Mouse (Mus musculus) midbrain, embryonic 13.5 days (tissue): Measurements from ENCODE around the gene Gm10134. TPM values are rescaled to one million over a fixed set of nuclear protein-coding genes. Genes with fewer than 3 reads are reported as not detected.

Experiments
- ATAC-seq: fragments of 200-750 bp; cut with Nextera tagmentation; 2 replicates; pipeline ENCODE4 v1.8.0; 2017; ENCODE audit warnings: mild to moderate bottlenecking, moderate TSS enrichment, moderate library complexity
- H3K27ac ChIP-seq: fragments of 300-500 bp; sonication (generic); 2 replicates; pipeline ENCODE4 v1.5.1; 2015; ENCODE audit warnings: inconsistent platforms, mild to moderate bottlenecking, moderate library complexity
- H3K27me3 ChIP-seq: fragments of 300-500 bp; sonication (generic); 2 replicates; pipeline ENCODE4 v1.6.1; 2015; ENCODE audit warnings: mild to moderate bottlenecking, inconsistent platforms
- H3K36me3 ChIP-seq: fragments of 300-500 bp; sonication (generic); 2 replicates; pipeline ENCODE4 v1.6.1; 2015; ENCODE audit warnings: mild to moderate bottlenecking, inconsistent platforms
- H3K4me1 ChIP-seq: fragments of 300-500 bp; sonication (generic); replicated peaks from 2 replicates; pipeline ENCODE4 v1.6.1; 2015; ENCODE audit warnings: inconsistent platforms
- H3K4me2 ChIP-seq: fragments of 300-500 bp; sonication (generic); replicated peaks from 2 replicates; pipeline ENCODE4 v1.6.1; 2015; ENCODE audit warnings: moderate library complexity, mild to moderate bottlenecking, inconsistent platforms
- H3K4me3 ChIP-seq: fragments of 300-500 bp; sonication (generic); replicated peaks from 2 replicates; pipeline ENCODE4 v1.5.1; 2015; ENCODE audit warnings: mild to moderate bottlenecking, inconsistent platforms
- H3K9ac ChIP-seq: fragments of 300-500 bp; sonication (generic); replicated peaks from 2 replicates; pipeline ENCODE4 v1.6.1; 2015; ENCODE audit warnings: mild to moderate bottlenecking, inconsistent platforms
- H3K9me3 ChIP-seq: fragments of 300-500 bp; sonication (generic); 2 replicates; pipeline ENCODE4 v1.6.1; 2016; ENCODE audit warnings: mild to moderate bottlenecking, inconsistent platforms
- WGBS: fragments of 180-500 bp; shearing (Covaris S2); methylation state at CpG from one replicate; pipeline ENCODE4 v1.1.7; 2015; 5-methylcytosine and 5-hydroxymethylcytosine counted together
- polyA plus RNA-seq: library from polyadenylated mRNA; unstranded; fragments of >200 nt; fragmentation: Nextera tagmentation; extraction: Ambion mirVana; gene quantifications from 2 replicates; pipeline ENCODE4 v1.2.1, GENCODE M21; 2015

Gm10134 gene
- polyA plus RNA-seq, 1 experiment from 2014 or later, result 1.0 TPM

DNA sequence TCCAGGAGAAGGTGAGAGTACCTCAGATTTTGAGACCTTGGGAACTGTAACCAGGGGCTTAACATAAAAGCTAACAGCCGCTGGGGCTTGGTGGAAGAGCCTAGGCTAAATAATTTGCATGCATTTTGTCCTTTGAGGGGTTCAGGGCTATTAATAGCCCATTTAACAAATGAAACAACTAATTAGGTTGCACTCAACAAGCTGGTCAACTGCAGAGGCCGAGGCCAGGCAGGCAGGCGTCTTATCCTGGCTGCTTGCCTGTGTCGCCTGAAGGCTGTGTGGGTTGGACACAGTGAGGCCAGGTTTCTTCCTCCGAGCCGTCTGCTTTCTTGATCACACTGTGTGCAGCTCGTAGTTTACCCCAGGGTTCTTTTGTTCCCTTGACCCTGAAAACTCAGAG, 29.8 kb downstream of the Gm10134 start:
- no peak for ATAC-seq
- 35% methylated on average over 7 of the region's 7 CpGs for WGBS

DNA sequence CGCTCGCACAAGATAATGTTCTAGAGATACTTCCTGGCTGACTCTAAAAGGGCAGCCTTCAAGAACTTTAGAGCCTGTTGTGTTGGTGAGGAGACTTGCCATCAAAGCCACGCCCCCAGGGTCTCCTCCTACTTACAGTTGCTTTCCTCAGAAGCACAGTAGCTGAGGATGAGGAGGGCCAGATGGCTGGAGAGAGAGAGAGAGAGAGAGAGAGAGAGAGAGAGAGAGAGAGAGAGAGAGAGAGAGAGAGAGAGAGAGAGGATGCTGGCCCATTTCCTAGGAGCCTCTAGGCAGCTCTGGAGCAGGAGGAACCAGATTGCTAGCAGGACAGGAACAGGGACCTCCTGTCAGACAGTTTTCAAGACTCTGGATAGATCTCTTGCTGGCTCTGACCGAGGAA, 30.3 kb downstream of the Gm10134 start:
- H3K4me3 ChIP-seq, result no peak overlapping the region
- H3K36me3 ChIP-seq, result peaks cover under 1% of the 10 kb centered on the region; the same call in 1 of the 2 replicates
- peaks cover 97% of the 10 kb centered on the region for H3K4me1 ChIP-seq
- 0 out of 2 replicates have a peak overlapping the region, but pooled peaks have one; percentile 75 for H3K4me2 ChIP-seq
- H3K9me3 ChIP-seq, result no peaks in the 10 kb centered on the region
- H3K27me3 ChIP-seq, result no peaks in the 10 kb centered on the region
- 82% methylated on average over 4 of the region's 4 CpGs for WGBS
- no peak for ATAC-seq
- H3K27ac ChIP-seq, result peak overlapping the region; percentile 89
- H3K9ac ChIP-seq, result 0 out of 2 replicates have a peak overlapping the region, but pooled peaks have one; percentile 79

More for the DNA sequence above, 29.8 kb downstream of the Gm10134 start:
- peak overlapping the region; percentile 89 for H3K27ac ChIP-seq
- no peaks in the 10 kb centered on the region for H3K27me3 ChIP-seq
- H3K9ac ChIP-seq, result peak overlapping the region; percentile 79
- H3K4me2 ChIP-seq, result peak overlapping the region; percentile 75
- peaks cover 100% of the 10 kb centered on the region for H3K4me1 ChIP-seq
- no peaks in the 10 kb centered on the region for H3K36me3 ChIP-seq
- no peak overlapping the region for H3K4me3 ChIP-seq
- no peaks in the 10 kb centered on the region for H3K9me3 ChIP-seq

DNA sequence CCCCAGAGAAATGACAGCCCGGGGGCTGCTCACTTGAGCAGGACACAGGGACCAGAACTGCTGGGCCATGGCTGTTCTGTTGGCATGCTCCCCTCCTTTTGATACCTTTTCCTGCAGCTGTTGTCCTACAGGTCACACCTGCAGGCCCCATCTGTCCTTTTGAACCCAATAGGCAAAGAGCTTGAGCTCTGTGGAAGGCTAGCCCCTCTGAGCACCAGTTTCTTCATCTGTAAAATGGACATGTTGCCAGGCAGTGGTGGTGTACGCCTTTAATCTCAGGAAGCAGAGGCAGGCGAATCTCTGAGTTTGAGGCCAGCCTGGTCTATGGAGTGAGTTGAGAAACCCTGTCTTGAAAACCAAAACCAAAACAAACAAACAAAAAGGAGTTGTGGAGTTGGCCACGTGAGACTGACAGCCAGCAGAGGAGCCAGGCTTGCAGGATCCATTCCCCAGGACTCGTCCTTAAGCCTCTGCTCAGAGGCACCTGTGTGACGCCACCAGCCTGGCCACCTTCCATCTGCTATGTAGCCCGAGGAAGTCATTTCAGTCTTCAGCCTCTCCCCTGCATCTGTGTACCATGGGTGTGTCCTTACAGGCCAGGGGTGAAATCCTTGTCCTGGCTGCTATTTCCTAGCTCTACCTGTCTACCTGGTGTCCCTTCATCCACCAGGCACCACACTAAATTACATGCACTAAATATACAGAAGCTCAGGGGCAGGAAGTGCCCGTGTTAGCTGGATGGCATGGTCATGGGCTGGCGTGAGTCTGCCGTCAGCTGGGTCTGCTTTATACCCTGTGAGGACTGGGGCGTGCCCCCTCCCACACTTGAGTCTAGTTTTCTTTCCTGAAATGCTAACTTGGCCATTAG, 31.1 kb downstream of the Gm10134 start:
- H3K36me3 ChIP-seq, result peaks cover 9% of the 10 kb centered on the region
- no peak for ATAC-seq
- no peaks in the 10 kb centered on the region for H3K27me3 ChIP-seq
- H3K4me2 ChIP-seq, result 0 out of 2 replicates have a peak overlapping the region, but pooled peaks have one; percentile 9
- H3K4me1 ChIP-seq, result peaks cover 89% of the 10 kb centered on the region
- peak overlapping the region; percentile 82 for H3K27ac ChIP-seq
- H3K9ac ChIP-seq, result peak overlapping the region; percentile 50; the same call in 1 of the 2 replicates
- H3K4me3 ChIP-seq, result no peak overlapping the region
- 70% methylated on average over 11 of the region's 11 CpGs for WGBS
- no peaks in the 10 kb centered on the region for H3K9me3 ChIP-seq

DNA sequence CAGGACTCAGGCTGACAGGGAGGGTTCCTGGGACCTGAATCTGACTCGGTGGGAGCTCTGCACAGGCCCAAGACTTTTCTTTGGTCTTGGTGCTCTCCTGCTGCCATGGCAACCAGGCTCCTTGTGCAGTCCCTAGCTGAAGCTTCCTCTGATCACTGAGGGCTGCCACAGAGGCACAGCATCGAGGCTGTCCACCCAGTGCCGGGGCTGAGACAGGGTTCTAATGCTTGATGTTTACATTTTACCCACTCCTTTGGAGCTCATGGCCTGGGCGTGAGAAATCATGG, 31.7 kb downstream of the Gm10134 start:
- H3K27ac ChIP-seq, result peak overlapping the region; percentile 82
- peak overlapping the region; percentile 9; the same call in 1 of the 2 replicates for H3K4me2 ChIP-seq
- H3K36me3 ChIP-seq, result peaks cover 15% of the 10 kb centered on the region
- no peak overlapping the region for H3K4me3 ChIP-seq
- H3K9ac ChIP-seq, result peak overlapping the region; percentile 50; the same call in 1 of the 2 replicates
- 0 out of 2 replicates have a peak, but pooled peaks have one; percentile 8 for ATAC-seq
- H3K4me1 ChIP-seq, result peaks cover 83% of the 10 kb centered on the region
- 19% methylated on average over 4 of the region's 4 CpGs for WGBS
- H3K9me3 ChIP-seq, result no peaks in the 10 kb centered on the region
- no peaks in the 10 kb centered on the region for H3K27me3 ChIP-seq

DNA sequence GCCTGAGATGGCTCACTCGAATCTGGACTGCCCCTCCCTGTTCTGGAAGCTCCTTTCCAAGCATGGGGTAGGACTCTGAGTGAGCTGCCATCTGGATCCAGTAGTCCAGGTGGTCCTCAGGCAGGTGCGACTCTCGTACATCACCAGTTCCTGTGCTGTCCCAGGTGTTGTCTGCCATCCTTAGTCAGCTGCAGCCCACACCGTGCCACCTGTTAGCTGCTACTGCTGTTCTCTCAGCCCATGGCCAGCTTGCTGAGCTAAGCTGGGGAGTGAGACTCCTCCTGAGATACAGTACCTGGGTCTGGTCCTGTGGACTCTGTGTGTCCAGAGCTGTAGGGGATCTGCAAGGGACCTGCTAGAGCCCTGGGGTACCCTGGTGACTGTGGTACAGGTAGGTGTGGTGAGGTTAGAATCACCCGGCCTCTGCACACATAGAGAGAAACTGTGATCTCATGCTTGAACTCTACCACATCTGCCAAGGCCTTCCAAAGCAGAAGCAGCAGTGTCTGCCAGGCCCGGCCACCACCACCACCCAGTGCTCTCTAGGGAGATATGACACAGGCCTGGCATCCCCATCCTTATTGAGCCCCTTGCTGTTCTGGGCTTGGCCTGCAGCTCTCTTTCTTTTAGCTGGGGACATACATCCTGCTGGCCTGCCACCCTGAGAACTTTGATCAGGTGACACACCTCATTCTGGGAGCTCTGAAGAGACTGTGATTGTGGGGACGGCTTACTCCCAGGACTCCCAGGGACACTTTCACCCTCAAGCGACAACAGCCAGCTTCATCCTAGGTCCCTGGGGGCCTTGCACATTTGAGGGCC, 32.3 kb downstream of the Gm10134 start:
- Histone ChIP-seq H3K4me1 (peaks cover 77% of the 10 kb centered on the region), H3K4me3 (no peak overlapping the region), H3K27me3 (no peaks in the 10 kb centered on the region), H3K36me3 (peaks cover 21% of the 10 kb centered on the region), H3K9ac (peak overlapping the region; percentile 54; the same call in 1 of the 2 replicates), H3K9me3 (no peaks in the 10 kb centered on the region), H3K27ac (peak overlapping the region; percentile 82), H3K4me2 (peak overlapping the region; percentile 9; the same call in 1 of the 2 replicates)
- WGBS, result 75% methylated on average over 8 of the region's 8 CpGs
- no peak for ATAC-seq

DNA sequence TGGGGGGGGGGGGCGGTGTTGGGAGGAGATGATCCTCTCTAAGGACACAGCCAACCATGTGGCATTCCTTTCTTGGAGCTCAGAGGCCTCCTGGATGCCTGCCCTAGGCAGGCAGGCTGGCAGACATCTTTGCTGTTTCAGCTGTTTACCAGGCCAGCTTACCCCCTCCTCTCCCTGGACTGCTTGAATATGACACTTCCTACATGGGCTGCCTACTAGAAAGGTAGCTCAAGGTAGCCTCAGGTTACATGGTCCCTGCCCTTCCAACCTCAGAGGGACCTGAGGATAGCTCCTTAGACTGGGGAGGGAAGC, 32.9 kb downstream of the Gm10134 start:
- Histone ChIP-seq H3K9ac (peak overlapping the region; percentile 54), H3K9me3 (no peaks in the 10 kb centered on the region), H3K36me3 (peaks cover 27% of the 10 kb centered on the region), H3K4me1 (peaks cover 71% of the 10 kb centered on the region), H3K4me2 (no peak overlapping the region), H3K27ac (peak overlapping the region; percentile 82), H3K4me3 (no peak overlapping the region), H3K27me3 (no peaks in the 10 kb centered on the region)
- peak; percentile 1; the same call in 1 of the 2 replicates for ATAC-seq
- WGBS, result 50% methylated on average over 1 of the region's 1 CpGs

DNA sequence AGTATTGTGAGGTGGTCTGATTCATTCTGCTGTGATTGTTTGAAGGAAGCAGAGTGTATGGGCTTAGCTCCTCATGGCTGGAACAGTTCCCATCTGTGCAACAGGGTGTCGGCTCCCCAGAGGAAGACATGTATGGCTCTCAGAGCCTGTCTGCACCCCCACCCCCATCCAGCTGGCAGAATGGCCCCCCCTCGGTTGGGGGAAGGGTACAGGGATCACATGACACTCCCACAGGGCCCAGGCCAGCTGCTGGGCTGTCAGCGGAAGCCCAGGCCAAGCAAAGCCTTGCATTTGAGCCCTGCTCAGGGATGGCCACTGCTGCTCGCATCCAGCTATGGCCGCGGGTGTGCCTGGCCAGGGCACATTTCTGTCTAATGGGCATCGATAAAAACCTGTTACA, 33.3 kb downstream of the Gm10134 start:
- Histone ChIP-seq H3K4me2 (peak overlapping the region; percentile 15; the same call in 1 of the 2 replicates), H3K27me3 (no peaks in the 10 kb centered on the region), H3K9ac (peak overlapping the region; percentile 54), H3K27ac (peak overlapping the region; percentile 82), H3K4me1 (peaks cover 67% of the 10 kb centered on the region), H3K36me3 (peaks cover 31% of the 10 kb centered on the region), H3K9me3 (no peaks in the 10 kb centered on the region), H3K4me3 (no peak overlapping the region)
- ATAC-seq, result peak; percentile 57
- 31% methylated on average over 7 of the region's 7 CpGs for WGBS

DNA sequence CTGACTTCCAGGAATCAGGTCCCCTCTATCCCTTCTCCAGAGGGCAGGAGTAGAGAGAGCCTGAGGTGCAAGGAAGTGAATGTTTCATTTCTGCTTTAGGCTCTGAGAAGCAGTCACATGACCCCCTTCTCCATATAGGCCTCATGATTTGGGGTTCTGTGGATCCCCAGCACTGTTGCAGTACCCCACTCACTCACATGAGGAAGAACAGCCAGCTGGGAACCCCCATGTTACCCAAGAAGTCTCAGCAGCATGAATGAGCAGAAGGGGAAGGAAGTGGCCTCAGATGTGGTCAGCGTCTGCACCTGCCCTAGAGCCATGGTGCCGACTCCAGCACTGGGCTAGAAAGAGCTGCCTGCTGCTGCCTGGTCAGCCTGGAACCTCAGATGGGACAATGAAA, 34.1 kb downstream of the Gm10134 start:
- ATAC-seq, result no peak
- Histone ChIP-seq H3K4me2 (no peak overlapping the region), H3K9ac (peak overlapping the region; percentile 54; the same call in 1 of the 2 replicates), H3K4me1 (peaks cover 60% of the 10 kb centered on the region), H3K27me3 (no peaks in the 10 kb centered on the region), H3K9me3 (no peaks in the 10 kb centered on the region), H3K36me3 (peaks cover 39% of the 10 kb centered on the region), H3K27ac (peak overlapping the region; percentile 82), H3K4me3 (no peak overlapping the region)
- 84% methylated on average over 2 of the region's 2 CpGs for WGBS

DNA sequence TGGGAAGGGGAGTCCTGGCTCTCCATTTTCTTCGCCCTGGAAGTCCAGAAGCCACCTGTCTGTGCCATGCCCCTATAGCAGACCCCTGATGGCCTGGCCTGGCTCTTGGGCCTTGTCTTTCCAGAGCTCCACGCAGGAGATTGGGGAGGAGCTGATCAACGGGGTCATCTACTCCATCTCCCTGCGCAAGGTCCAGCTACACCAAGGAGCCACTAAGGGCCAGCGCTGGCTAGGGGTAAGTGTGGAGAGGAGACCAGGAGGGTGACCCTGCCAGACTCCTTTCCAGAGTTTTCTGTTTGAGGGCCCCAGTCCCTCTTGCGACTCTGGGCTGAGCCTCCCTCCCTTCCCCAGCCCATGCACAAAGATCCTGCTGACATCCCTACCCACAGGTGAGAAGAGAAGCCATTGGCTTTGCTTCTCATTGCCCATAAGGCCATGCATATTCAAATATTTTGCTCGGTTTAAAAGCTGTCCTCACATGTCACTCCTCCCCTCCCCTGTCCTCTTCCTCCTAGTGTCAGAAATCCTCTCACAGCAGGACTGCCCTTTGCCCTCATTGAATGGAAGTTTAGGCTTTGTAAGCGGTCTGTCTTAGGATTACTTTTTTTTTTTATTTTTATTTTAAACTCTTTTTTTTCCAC, 34.8 kb downstream of the Gm10134 start:
- H3K27ac ChIP-seq, result no peak overlapping the region
- no peak overlapping the region for H3K9ac ChIP-seq
- peaks cover 52% of the 10 kb centered on the region for H3K4me1 ChIP-seq
- H3K27me3 ChIP-seq, result no peaks in the 10 kb centered on the region
- no peaks in the 10 kb centered on the region for H3K9me3 ChIP-seq
- 80% methylated on average over 8 of the region's 8 CpGs for WGBS
- H3K4me2 ChIP-seq, result no peak overlapping the region
- H3K4me3 ChIP-seq, result no peak overlapping the region
- H3K36me3 ChIP-seq, result peaks cover 46% of the 10 kb centered on the region
- ATAC-seq, result no peak

DNA sequence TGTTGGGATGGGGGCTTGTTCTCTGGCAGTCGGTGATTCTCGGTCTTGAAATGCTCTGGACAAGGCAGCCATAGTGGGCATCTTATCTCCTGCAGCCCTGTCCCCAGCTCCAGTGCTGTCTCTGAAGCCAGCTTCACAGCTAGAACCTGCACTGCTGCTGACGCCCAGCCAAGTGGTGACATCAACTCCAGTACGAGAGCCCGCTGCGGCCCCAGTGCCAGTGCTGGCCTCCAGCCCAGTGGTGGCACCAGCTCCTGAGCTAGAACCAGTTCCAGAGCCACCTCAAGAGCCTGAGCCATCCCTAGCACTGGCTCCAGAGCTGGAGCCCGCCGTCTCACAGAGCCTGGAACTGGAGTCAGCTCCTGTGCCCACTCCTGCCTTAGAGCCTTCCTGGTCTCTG, 38.0 kb downstream of the Gm10134 start:
- Histone ChIP-seq H3K4me1 (peaks cover 20% of the 10 kb centered on the region), H3K9me3 (no peaks in the 10 kb centered on the region), H3K9ac (0 out of 2 replicates have a peak overlapping the region, but pooled peaks have one; percentile 19), H3K27ac (no peak overlapping the region), H3K36me3 (peaks cover 76% of the 10 kb centered on the region), H3K4me2 (no peak overlapping the region), H3K27me3 (no peaks in the 10 kb centered on the region), H3K4me3 (no peak overlapping the region)
- no peak for ATAC-seq
- 95% methylated on average over 8 of the region's 8 CpGs for WGBS

DNA sequence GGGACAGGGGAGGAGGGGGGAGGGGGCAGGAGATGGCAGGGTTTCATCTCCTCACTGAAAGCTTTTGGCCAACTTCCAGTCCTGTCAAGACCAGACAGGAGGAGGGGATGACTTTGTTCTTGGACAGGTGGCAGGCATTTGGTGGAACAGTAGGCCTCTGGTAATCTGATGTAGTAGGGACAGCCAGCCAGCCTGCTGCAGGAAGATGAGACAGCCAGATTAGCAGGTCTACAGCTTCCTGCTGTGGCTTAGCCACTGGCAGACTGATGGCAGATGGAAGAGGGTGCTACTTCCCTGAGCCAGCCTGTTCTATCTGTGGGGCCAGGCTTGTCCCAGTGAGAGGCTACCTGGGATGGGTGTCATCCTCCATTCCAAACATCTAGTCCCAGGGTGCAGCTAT, 40.1 kb downstream of the Gm10134 start:
- no peaks in the 10 kb centered on the region for H3K27me3 ChIP-seq
- no peaks in the 10 kb centered on the region for H3K4me1 ChIP-seq
- no peak overlapping the region for H3K27ac ChIP-seq
- H3K4me2 ChIP-seq, result no peak overlapping the region
- no peak for ATAC-seq
- H3K9ac ChIP-seq, result no peak overlapping the region; the same call in 1 of the 2 replicates
- peaks cover 97% of the 10 kb centered on the region for H3K36me3 ChIP-seq
- H3K9me3 ChIP-seq, result no peaks in the 10 kb centered on the region
- H3K4me3 ChIP-seq, result no peak overlapping the region
